ENCODE assay signal across 13 mouse cellular contexts in the genomic region with DNA sequence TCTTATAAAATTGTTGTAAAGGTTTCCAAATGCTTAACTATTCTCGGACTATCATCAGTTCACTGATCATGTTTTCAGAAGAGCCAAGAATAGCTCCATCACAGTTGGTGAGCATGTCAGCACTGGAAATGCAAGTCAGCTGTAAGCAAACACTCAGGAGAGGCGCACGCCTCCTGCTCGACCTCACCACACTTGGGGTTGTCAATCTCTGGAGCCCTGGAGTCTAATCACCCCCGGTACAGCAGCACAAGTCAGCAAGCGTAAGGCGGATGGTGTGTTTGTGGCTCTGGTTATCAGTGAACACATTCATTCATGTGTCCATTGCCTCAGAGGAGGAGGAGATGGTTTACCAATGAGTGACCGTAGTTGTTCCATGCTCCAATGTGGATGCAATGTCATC. TPM values are rescaled to one million over a fixed set of nuclear protein-coding genes. Genes with fewer than 3 reads are reported as not detected.
DNase-seq lines count a peak whose midpoint lies in the region; ATAC-seq and TF ChIP-seq lines count a peak whose summit lies in the region.
"Had no signal": no experiment of that assay in that cellular context is flagged by ENCODE, and none has a peak within 500 bp of the region (broad histone marks: within the 10 kb centered on the region; RNA-seq: fewer than 3 reads in every experiment).

No protein-coding gene starts in this region.

- no peak overlapping the region for H3K27ac ChIP-seq in kidney, embryonic 16.5 days (ENCODE audit: low read length)
- no peak overlapping the region for H3K27ac ChIP-seq in kidney, embryonic 14.5 days (ENCODE audit: low read depth, low read length)
- no peak overlapping the region for H3K27ac ChIP-seq in limb, embryonic 14.5 days (replicated peaks; ENCODE audit: low read depth, low read length)
- H3K27ac ChIP-seq in forebrain, embryonic 14.5 days (ENCODE audit: low read depth, low read length): no peak overlapping the region
- H3K27ac ChIP-seq: lung, embryonic 15.5 days; stomach, embryonic 15.5 days had no signal

- no peaks in the 10 kb centered on the region for H3K79me2 ChIP-seq in myocyte (ENCODE audit: control insufficient read depth, insufficient read depth)

- H3K36me3 ChIP-seq in kidney, embryonic 16.5 days (ENCODE audit: insufficient read depth, low read length): peaks cover 50% of the 10 kb centered on the region
- H3K36me3 ChIP-seq in kidney, embryonic 14.5 days (ENCODE audit: control insufficient read depth, insufficient read depth, low read length): peaks cover 26% of the 10 kb centered on the region
- peaks cover 36% of the 10 kb centered on the region for H3K36me3 ChIP-seq in limb, embryonic 14.5 days (ENCODE audit: control insufficient read depth, insufficient read depth, low read length)
- peaks cover 24% of the 10 kb centered on the region for H3K36me3 ChIP-seq in myocyte (ENCODE audit: control insufficient read depth, insufficient read depth)
- H3K36me3 ChIP-seq in forebrain, embryonic 14.5 days (ENCODE audit: control insufficient read depth, insufficient read depth, low read length): peaks cover 40% of the 10 kb centered on the region

- 81% methylated on average over 8 of the region's 8 CpGs for WGBS in kidney, embryonic 16.5 days
- 78% methylated on average over 8 of the region's 8 CpGs for WGBS in kidney, embryonic 14.5 days
- WGBS in limb, embryonic 14.5 days: 85% methylated on average over 8 of the region's 8 CpGs
- 93% methylated on average over 8 of the region's 8 CpGs for WGBS in forebrain, embryonic 14.5 days

- H3K9me3 ChIP-seq in kidney, embryonic 16.5 days (ENCODE audit: low read length): peaks cover 6% of the 10 kb centered on the region; the same call in 1 of the 2 replicates
- H3K9me3 ChIP-seq in kidney, embryonic 14.5 days (ENCODE audit: control insufficient read depth, low read length): peaks cover 7% of the 10 kb centered on the region; the same call in 1 of the 2 replicates
- H3K9me3 ChIP-seq in limb, embryonic 14.5 days (ENCODE audit: control insufficient read depth, low read length): peaks cover 8% of the 10 kb centered on the region
- no peaks in the 10 kb centered on the region for H3K9me3 ChIP-seq in forebrain, embryonic 14.5 days (replicated peaks; ENCODE audit: control insufficient read depth, low read length)
- H3K9me3 ChIP-seq: lung, embryonic 15.5 days; stomach, embryonic 15.5 days had no signal

- no peak overlapping the region for H3K9ac ChIP-seq in kidney, embryonic 16.5 days (replicated peaks; ENCODE audit: low read length)
- no peak overlapping the region for H3K9ac ChIP-seq in kidney, embryonic 14.5 days (ENCODE audit: low read depth, low read length)
- no peak overlapping the region for H3K9ac ChIP-seq in limb, embryonic 14.5 days (ENCODE audit: low read depth, low read length, severe bottlenecking)
- H3K9ac ChIP-seq in forebrain, embryonic 14.5 days (ENCODE audit: low read length): no peak overlapping the region
- H3K9ac ChIP-seq: lung, embryonic 15.5 days; stomach, embryonic 15.5 days had no signal

- H3K4me1 ChIP-seq in kidney, embryonic 16.5 days (ENCODE audit: insufficient read depth, low read length): no peaks in the 10 kb centered on the region
- H3K4me1 ChIP-seq in kidney, embryonic 14.5 days (ENCODE audit: control insufficient read depth, insufficient read depth, low read length): no peaks in the 10 kb centered on the region
- no peaks in the 10 kb centered on the region for H3K4me1 ChIP-seq in limb, embryonic 14.5 days (ENCODE audit: control insufficient read depth, insufficient read depth, low read length)
- H3K4me1 ChIP-seq in forebrain, embryonic 14.5 days (ENCODE audit: control insufficient read depth, insufficient read depth, low read length): no peaks in the 10 kb centered on the region
- H3K4me1 ChIP-seq: lung, embryonic 15.5 days; stomach, embryonic 15.5 days had no signal

- H3K27me3 ChIP-seq in kidney, embryonic 16.5 days (ENCODE audit: insufficient read depth, low read length): no peaks in the 10 kb centered on the region
- no peaks in the 10 kb centered on the region for H3K27me3 ChIP-seq in kidney, embryonic 14.5 days (ENCODE audit: control insufficient read depth, insufficient read depth, low read length)
- H3K27me3 ChIP-seq in limb, embryonic 14.5 days (ENCODE audit: control insufficient read depth, insufficient read depth, low read length): no peaks in the 10 kb centered on the region
- no peaks in the 10 kb centered on the region for H3K27me3 ChIP-seq in myocyte (ENCODE audit: control insufficient read depth, insufficient read depth, insufficient read length)
- H3K27me3 ChIP-seq in forebrain, embryonic 14.5 days (replicated peaks; ENCODE audit: control insufficient read depth, insufficient read depth, low read length): no peaks in the 10 kb centered on the region
- H3K27me3 ChIP-seq: lung, embryonic 15.5 days; stomach, embryonic 15.5 days had no signal

- H3K4me3 ChIP-seq in kidney, embryonic 16.5 days (ENCODE audit: low read length): no peak overlapping the region
- H3K4me3 ChIP-seq in kidney, embryonic 14.5 days (ENCODE audit: low read length): no peak overlapping the region
- H3K4me3 ChIP-seq in limb, embryonic 14.5 days (replicated peaks; ENCODE audit: low read length): no peak overlapping the region
- no peak overlapping the region for H3K4me3 ChIP-seq in myocyte
- H3K4me3 ChIP-seq in forebrain, embryonic 14.5 days (ENCODE audit: low read depth, low read length): no peak overlapping the region
- H3K4me3 ChIP-seq: lung, embryonic 15.5 days; stomach, embryonic 15.5 days had no signal

- ATAC-seq in kidney, embryonic 16.5 days (ENCODE audit: low FRiP score, low TSS enrichment): peak; percentile 39; the same call in 1 of the 2 replicates
- no peak for ATAC-seq in kidney, embryonic 14.5 days (ENCODE audit: low FRiP score, low TSS enrichment)
- ATAC-seq in limb, embryonic 14.5 days (ENCODE audit: low FRiP score, low read depth): peak; percentile 84
- ATAC-seq in forebrain, embryonic 14.5 days: no peak

- no peak overlapping the region for H3ac ChIP-seq in myocyte (ENCODE audit: control insufficient read depth, insufficient read length)

- no peak overlapping the region for H3K4me2 ChIP-seq in kidney, embryonic 16.5 days (replicated peaks; ENCODE audit: low read depth, low read length)
- H3K4me2 ChIP-seq in kidney, embryonic 14.5 days (replicated peaks; ENCODE audit: low read depth, low read length): no peak overlapping the region
- no peak overlapping the region for H3K4me2 ChIP-seq in limb, embryonic 14.5 days (replicated peaks; ENCODE audit: low read depth, low read length, severe bottlenecking)
- peak overlapping the region; percentile 24 for H3K4me2 ChIP-seq in myocyte (ENCODE audit: low read depth)
- no peak overlapping the region for H3K4me2 ChIP-seq in forebrain, embryonic 14.5 days (ENCODE audit: low read length)
- H3K4me2 ChIP-seq: lung, embryonic 15.5 days; stomach, embryonic 15.5 days had no signal

- TF ChIP-seq POLR2A in limb, embryonic 14.5 days (IDR thresholded peaks at IDR 0.05; ENCODE audit: borderline replicate concordance, extremely low read depth, insufficient read depth, insufficient read length): no peak
- TF ChIP-seq POLR2A in myocyte (IDR thresholded peaks at IDR 0.05; ENCODE audit: insufficient read length, low read depth): no peak

- peak; percentile 9 for DNase-seq in heart, adult 8-10 months (ENCODE audit: low spot score)
- peak; percentile 42 for DNase-seq in limb, embryonic 14.5 days (ENCODE audit: low spot score)
- no peak for DNase-seq in adrenal gland, postnatal 14 days
- DNase-seq in adrenal gland, adult 8-10 months: no peak
- DNase-seq in forebrain, embryonic 14.5 days (ENCODE audit: low spot score): no peak
- DNase-seq: kidney, postnatal 14 days; midbrain, embryonic 14.5 days; right cerebral cortex, postnatal 14 days had no signal

TF ChIP-seq in myocyte, 11 proteins besides CTCF, POLR2A, EP300 and RAD21:
- TF ChIP-seq MAX (IDR thresholded peaks at IDR 0.05; ENCODE audit: low read depth) (no peak), MYOD1 (IDR thresholded peaks at IDR 0.05; ENCODE audit: control insufficient read depth in 1 of 3, insufficient read length in 2 of 3, low read depth in 2 of 3) (peak; percentile 74 to 98 (median 92)), MYOG (IDR thresholded peaks at IDR 0.05; ENCODE audit: control insufficient read depth in 1 of 3, insufficient read depth in 1 of 3, insufficient read length in 2 of 3, low read depth in 2 of 3) (peak; percentile 54 to 85 (median 67)), TCF12 (IDR thresholded peaks at IDR 0.05; ENCODE audit: insufficient read depth, poor library complexity, severe bottlenecking) (peak; percentile 69)

RNA-seq across cellular contexts. Expression of a gene that starts 51.7 kb away (rescaled TPM):
- 8.5 and 9.5 TPM in 2 replicates for polyA plus RNA-seq in kidney, embryonic 16.5 days (2015; fragmentation: Nextera tagmentation; extraction: Ambion mirVana)
- 7.6 and 12.1 TPM in 2 replicates for polyA plus RNA-seq in kidney, embryonic 14.5 days (2014; fragmentation: Nextera tagmentation; extraction: Ambion mirVana)
- 10 to 100 TPM in 1 of 4 experiments, 1 to 10 TPM in 3; 7.4 to 10.5 (median 8.8) TPM for total RNA-seq in heart, adult 8-10 months (2022)
- 2.1 and 2.2 TPM in 2 replicates for polyA plus RNA-seq in limb, embryonic 14.5 days (2012; rRNA removed)
- 4.9 and 5.8 TPM in 2 replicates for polyA plus RNA-seq in limb, embryonic 14.5 days (2014; fragmentation: Nextera tagmentation; extraction: Ambion mirVana)
- polyA plus RNA-seq in myocyte (2012; fragmentation: generic; extraction: Trizol): 2.0 TPM
- 8.9 and 9.6 TPM in 2 replicates for total RNA-seq in adrenal gland, postnatal 14 days (2021)
- total RNA-seq in adrenal gland, adult 8-10 months (2022): 1 to 10 TPM; 5.2 to 7.2 (median 6.9) TPM
- 8.2 and 9.1 TPM in 2 replicates for polyA plus RNA-seq in forebrain, embryonic 14.5 days (2014; fragmentation: Nextera tagmentation; extraction: Ambion mirVana)

Comparison
In these comparisons a context has a peak if more than half of its experiments do, and no peak if none do; other contexts are left out.
1. ATAC-seq: peak in kidney, embryonic 16.5 days (single experiment) and limb, embryonic 14.5 days (single experiment); none in kidney, embryonic 14.5 days (single experiment) and forebrain, embryonic 14.5 days (single experiment).
2. DNase-seq: peak in heart, adult 8-10 months (single experiment) and limb, embryonic 14.5 days (single experiment); none in adrenal gland, postnatal 14 days (single experiment), adrenal gland, adult 8-10 months (single experiment) and forebrain, embryonic 14.5 days (single experiment).